Mouse (Mus musculus) gastrocnemius, adult 18-20 months (tissue): Measurements from ENCODE around the gene Smg6. TPM values are rescaled to one million over a fixed set of nuclear protein-coding genes. Genes with fewer than 3 reads are reported as not detected.

Source experiments
- DNase-seq: peaks from one replicate; pipeline ENCODE4 v3.0.0; 2021; ENCODE audit warnings: low spot score
- total RNA-seq, 2 experiments: library from RNA; stranded (reverse); gene quantifications; 2 replicates each; pipeline ENCODE4 v1.2.3; 2021

The Smg6 gene
- total RNA-seq, 2 experiments from 2014 or later = 11.8 to 12.3 TPM

DNA sequence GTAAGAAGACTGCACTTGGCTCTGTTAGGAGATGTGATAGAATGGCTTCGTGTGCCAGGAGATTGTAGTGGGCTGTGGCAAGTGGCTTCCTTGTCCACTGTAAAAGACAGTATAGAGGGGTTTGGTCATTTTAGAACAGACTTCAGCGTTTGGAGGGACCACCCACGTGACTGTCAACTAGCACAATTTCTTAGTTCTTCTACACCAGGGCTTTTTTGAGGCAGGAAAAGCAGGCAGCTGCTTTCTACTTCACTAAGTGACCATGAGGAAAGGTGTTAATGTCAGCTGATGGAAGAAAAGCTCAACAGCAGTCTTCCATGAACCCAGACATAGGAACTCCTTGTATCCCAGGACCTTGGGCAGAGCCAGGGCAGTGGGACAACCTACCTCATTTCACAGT lies 121.0 kb downstream of the Smg6 start:
- DNase-seq = no peak

DNA sequence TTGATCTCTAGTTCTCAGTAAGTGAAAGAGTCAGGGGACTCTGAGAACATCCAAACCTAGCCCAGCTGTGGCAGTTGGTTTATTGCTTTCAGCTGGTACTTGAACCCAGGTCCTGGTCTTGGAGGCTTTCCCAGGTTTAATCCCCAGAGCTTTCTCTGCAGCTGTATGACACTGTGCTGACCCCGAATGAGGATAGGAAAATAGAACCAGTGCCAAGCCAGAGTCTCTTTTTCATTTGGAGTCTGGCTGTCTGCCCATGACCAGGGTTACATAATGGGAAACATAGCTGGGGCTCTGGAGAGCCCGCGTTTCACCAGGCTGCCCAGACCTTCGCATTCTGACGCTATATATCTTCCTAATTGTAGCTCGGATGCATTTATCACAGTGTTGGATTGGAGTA lies 121.4 kb downstream of the Smg6 start:
- DNase-seq = peak; percentile 95

DNA sequence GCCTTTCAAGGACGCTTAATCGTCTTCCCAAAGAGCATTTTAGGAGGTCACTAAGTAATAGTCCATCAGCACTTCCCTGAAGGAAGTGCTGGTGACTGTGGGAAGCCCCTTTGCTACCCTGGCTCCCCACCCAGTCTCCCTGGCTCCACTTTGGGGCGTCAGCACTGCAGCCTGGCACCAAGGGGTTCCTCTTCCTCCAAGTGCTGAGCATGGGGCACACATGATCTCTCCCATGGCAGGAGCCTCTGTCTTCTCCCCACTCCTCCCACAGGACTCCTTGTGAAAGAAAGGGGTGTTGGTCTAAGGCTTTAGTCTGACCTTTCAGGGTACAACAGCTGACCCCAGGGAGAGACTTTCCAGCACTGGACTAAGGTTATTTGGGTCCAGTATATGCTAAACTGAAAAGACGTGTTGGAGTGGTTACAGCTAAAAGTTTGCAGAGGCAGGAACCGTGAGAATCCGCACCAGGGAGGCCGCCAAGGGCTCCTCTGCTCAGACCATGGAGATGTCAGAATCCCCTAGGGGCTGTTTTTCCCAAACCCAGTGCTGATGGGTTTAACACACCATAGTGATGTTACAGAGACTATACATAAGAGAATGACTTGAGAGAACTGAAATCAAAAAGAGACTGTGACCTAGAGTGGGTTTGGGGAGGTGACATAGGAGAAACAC lies 122.2 kb downstream of the Smg6 start:
- no peak for DNase-seq

DNA sequence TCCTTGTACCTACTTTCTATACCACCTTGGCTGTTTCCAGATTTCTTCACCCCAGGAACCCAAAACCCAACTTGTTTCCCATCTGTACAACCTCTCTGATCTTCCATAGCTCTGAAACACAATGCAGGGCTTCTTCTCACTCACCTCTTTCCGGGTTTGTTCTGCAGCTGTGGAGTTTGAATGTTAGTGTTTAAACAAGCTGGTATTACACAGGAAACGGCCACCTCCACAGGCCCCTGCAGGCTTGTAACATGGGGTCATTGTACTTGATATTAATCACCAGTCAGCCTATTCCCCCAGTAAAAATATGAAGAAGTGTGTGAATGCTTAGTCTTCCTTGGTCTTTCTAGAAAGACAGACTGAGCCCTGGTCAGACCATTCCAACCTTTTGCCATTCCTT lies 123.5 kb downstream of the Smg6 start:
- DNase-seq = no peak

DNA sequence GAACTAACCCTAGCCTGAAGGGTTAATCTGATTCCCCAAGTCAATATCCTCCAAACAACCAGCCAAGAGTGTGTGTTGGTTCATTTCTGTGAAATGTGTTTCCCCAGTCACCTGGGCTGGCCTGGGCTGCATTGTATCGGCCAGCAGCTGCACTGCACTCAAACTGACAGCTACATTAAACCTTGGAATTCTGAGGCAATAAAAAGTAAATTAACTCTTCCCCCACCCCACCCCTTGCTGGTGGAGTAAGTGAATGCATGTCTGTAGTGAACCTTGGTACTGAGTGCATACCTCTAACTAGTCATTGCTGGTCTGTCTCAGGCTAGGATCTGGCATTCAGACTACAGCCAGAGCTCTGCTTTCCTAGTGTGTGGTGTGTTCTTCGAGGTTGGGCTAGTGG lies 124.2 kb downstream of the Smg6 start:
- DNase-seq = no peak

DNA sequence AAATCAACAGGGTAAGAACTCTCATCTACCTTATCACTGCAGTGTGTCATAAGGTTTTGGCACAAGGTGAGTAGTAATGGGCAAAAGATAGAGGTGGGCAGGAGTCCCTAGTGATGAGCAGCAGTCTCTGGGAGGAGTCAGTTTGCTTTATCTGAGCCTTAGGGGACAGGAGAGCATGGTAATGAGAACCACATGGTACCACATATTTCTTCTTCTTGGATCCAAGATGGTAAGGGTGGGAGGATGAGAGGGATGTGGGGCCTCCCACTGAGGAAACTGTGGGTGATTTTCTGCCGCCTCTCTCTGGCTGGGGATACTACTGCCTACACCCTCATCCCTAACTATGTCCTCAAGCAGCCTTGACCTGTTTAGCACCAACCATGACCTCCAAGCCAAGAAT lies 125.6 kb downstream of the Smg6 start:
- no peak for DNase-seq

DNA sequence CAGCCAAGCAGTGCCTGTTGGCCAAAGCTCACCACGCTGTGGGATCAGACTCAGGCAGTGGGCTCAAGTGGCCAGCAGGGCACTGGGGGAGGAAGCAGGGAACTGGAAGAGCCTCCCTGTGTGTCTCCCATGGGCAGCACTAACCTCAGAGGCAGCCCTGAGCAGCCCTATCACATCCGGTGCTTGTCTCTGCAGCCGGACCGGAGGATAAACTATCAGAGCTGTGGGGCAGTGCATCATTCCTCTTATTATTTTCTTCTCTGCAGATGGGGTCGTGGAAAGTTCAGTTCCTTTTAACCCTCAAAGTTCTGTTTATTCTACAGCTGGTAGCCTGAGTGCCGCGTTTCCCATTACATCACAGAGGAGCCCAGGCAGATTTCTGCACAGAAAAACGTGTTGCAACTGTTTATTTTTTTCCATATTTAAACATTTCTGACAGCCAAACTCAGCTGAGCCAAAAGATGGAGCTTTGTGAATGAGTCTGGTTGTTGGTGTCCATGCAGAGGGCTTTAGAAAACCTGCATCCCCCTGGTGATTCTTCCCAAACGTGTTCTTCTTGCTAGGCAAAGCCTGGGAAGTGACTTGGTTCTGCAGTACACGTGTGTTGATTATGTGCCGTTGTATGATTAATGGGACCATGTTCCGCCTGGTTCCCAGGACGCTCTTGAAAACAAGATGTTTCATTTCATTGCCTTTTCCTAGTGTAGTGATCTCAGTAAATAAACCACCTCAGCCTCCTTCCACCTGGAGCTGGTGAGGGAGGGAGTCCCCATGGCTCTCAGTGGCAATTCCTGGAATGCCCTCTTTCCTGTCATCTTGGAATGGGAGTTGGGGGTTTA lies 126.3 kb downstream of the Smg6 start:
- no peak for DNase-seq

DNA sequence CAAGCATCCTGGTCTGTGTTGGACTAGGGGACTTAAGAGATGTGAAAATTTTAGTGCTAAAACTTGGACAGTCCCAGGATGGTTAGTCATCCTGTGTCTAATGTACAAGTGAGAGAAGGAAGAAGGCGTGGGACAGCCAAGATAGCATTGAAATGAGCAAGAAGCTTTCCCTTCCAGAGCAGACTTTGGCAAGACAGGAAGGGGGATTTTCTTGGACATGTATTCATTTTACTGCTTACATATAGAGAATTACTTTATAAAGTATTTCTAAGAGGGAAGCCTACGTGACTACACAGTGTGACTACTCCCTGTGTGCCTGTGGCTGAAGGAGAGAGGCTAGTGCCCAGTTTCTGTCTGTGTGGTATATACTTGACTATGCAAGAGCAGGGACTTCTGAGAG lies 127.4 kb downstream of the Smg6 start:
- DNase-seq = no peak

DNA sequence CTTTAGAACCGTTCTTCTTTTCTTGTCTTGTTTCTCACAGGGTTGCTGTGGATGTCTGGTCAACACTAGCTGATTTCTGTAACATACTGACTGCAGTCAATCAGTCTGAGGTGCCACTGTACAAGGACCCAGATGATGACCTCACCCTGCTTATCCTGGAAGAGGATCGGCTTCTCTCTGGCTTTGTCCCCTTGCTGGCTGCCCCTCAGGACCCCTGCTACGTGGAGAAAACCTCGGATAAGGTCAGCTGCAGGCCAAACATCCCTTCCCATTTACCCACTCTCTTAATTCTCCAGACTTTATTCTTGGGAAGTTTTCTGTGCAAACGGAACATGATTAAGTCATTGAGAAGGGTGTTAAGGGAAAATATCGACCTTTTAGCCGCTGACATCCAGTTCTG lies 128.1 kb downstream of the Smg6 start:
- no peak for DNase-seq

DNA sequence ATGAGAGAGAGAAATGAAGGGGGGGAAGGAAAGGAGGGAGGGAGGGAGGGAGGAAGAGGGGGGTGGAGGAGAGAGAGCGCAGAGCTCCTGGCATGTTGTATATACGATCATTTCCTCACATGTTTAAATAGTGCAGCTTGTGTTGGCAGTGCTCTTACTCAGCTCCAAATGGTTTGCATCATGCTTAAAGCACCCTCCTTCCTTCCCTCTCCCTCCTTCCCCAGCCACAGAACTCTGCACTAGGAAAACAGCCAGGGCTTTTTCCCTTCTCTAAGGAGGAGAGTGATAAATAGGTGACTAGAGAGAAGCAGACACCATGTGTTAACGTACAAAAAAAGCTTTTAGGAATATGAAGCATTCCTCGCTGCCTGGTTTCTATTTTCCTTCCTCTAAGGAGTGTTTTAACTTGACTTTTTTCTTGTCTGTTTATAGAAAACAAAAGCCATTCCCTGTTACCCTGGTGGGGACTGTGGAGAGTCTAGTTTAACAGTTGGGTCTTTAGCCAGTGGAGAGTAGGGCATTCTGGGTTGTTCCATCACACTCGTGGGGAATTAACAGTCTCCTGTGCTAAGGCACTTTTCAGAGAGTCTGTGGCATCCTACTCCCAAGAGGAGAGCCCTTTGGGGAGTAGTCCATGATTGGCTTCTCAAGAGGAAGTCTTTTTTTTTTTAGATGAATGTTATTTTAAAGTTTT lies 128.7 kb downstream of the Smg6 start:
- no peak for DNase-seq

DNA sequence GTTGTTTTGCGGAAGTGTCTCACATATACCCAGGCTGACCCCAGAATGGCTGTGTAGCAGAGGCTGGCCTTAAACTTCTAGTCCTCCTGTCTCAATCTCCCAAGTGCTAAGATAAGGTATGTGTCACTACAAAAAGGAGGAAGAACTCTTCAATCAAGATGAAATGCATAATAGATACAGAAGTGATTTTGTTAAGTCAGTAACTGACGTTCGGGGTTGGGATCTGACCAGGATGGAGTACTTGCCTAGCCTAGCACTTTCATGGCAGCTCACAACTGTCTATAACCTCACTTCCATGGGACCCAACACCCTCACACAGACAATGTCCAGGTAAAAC lies 129.2 kb downstream of the Smg6 start:
- DNase-seq = no peak

DNA sequence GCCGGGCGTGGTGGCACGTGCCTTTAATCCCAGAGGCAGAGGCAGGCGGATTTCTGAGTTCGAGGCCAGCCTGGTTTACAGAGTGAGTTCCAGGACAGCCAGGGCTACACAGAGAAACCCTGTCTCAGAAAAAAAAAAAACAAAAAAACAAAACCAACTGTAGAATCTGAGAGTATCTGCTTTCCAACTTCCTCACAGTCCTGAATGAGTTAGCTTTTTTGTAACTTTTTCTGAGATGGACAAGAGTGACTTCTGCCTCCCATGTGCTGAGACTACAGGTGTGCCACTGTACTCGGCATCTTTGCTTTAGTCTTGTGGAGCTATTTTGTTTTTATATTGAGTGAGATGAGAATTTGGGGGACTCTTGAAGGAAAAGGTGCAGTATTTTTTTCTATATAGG lies 137.0 kb downstream of the Smg6 start:
- no peak for DNase-seq

DNA sequence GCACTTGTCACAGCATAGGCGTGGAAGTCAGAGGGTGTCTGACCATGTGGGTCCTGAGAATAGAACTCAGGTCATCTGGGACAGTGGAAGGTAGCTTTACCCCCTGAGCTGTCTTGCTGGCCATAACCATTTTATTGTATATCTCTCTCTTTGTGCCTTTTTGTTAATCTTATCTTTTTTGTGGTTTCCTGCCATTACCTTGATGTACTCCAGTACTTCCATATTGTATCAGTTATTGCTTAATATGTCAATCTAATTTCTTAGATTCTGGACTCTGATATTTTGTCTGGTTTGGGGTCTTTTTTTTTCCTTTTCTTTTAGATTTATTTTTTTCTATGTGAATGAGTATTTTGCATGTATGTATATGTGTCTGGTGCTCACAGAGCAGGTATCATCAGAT lies 138.6 kb downstream of the Smg6 start:
- DNase-seq = no peak

DNA sequence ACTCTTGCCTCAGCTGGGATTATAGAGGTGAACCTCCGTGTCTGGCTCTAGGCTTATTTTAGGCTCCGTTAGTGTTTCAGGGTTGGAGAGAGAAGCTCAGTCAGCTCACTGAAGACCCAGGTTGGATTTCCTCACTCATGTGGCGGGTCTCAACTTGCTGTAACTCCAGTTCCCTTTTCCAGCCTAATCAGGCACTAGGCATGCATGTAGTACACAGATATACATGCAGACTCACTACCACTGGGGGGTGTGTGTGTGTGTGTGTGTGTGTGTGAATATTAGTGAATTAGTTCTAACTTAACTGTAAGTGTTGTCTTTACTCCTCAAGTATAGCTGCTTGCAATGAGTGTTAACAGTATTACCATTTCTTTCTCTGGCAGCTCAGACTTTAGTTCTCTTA lies 145.7 kb downstream of the Smg6 start:
- DNase-seq = no peak

DNA sequence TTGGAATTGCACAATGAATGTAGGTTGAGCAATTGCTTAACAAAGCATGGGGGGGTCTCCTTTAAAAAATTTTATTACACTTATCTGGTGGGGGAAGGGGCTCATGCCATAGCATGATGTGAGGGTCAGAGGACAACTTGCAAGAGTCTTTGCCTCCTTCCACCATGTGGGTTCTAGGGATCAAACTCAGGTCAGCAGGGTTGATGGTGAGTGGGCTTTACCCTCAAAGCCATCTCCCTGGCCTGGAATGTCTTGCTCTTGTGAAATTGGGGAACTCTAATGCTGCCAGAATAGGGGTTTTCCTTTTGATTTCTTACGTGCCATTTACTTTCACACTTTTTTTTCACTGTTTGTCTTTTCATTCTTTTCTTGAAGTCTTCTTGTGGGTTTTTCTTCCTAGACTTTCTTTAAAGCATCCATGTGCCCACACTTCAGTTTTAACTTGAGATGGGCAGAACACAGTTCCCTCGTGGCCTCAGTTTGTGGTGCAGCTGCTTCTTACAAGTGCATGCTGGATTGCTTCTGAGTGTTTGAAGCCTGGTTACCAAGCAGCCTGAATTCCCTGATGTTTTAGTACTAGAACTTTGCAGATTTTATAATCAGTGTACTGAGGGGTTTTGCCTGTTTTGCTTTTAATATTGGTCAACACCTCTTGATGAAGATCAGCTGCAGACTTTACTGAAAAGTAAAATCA lies 147.5 kb downstream of the Smg6 start:
- DNase-seq = no peak

DNA sequence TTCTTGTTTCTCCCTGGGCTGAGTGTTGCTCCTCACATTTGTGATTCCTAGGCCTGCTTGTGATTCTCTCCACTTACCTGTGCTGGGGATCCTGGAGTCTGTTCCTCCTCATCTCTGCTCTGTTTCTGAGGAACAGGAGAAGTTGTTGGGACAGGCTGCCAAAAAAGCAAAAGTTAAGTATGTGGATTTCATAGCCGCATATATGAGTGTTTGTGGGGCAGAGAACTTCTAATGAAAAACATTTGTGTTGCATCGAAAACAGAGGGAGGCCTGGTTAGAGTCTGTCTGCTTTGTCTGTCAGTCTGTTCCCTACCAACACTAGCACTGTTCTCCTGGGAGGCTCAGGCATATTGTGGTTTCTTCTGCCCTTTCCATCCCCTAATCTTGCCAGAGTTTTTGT lies 148.1 kb downstream of the Smg6 start:
- no peak for DNase-seq

DNA sequence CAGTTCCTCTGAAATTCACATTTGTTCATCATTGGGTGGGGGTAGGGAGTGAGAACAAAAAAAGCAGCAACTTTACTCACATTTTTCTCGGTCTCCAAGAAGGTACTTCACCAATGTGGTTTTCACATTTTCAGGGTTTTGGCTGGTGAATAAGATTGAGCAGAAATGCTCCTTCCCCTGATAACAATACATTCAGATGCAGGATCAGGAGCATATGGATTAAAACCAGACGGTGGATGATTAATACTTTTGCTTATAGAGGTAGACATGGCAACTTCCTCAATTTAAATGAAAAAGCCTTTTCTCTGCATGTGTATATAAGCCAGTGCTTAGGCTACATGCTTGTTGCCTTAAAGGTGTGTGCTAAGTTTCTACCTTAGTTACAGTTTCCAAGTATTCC lies 148.9 kb downstream of the Smg6 start:
- no peak for DNase-seq

DNA sequence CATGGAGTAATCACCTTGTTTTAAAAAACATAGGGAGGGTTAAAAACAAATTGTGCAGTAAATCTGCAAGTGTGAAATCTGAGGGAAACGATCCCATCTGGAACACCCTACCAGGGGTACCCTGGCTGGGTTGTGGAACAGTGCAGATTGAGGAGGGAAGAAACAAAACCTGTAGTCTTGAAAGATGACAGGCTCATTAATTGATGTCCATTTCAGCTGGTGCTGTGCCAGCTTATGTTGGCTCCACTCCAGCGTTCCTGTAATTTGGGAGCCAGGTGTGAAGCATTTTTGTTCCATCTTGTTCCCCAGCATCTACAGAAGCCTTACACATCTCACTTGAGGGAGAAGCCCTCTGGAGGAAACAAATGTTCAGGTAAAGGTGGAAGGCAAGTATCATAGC lies 153.0 kb downstream of the Smg6 start:
- no peak for DNase-seq

DNA sequence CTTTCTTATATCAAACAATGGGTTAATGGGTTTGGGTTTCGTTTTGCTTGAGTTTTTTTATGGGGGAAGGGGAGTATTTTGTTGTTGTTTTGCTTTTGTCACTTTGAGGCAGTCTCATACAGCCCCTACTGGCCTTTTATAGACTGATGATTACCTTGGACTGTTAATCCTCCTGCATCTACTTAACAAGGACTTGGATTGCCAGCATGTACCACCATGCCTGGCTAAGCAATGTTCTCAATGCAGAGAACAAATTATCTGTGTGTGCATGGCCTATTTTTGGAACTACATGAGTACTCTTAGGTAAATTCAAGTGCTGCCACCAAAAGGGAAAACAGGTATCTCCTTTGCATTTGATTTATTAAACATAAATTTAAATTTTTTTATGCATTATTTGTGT lies 157.4 kb downstream of the Smg6 start:
- no peak for DNase-seq

DNA sequence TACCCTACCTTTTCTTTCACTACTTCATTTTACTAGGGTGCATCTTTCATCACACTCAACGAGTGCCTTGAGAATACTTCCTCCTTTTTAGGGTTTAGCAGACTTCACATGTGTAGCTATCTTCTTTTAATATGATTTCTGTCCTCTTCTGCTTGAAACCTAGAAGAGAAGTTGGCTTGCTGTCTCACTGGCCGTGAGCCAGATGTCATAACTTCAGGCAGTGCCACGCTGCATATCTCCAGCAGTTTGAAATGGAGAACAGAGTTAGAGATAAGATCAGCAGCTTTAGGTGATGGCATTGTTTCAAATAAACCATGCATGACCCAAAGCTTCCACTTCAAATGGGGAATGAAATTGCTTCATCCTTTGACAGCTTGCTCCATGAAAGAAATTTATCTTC lies 166.5 kb downstream of the Smg6 start:
- DNase-seq = peak; percentile 27

DNA sequence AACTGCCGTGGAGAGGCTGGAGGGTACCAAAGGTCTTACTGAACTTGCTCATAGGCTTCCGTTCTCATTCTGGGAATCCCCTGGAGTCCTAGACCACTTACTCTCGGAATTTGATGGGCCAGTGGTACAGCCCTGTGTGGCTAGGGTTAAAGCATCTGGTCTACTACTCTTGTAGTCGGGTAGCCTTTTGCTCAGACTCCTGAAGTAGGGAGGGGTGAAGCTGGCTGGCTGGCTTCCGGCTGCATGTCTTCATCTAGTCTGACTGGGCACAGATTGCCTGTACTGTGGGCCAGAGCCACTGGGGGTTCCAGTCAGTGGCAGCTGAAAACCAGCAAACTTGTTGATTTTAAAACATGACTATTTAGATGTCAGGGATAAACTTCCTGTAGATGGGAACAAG lies 167.0 kb downstream of the Smg6 start:
- peak; percentile 11 for DNase-seq

DNA sequence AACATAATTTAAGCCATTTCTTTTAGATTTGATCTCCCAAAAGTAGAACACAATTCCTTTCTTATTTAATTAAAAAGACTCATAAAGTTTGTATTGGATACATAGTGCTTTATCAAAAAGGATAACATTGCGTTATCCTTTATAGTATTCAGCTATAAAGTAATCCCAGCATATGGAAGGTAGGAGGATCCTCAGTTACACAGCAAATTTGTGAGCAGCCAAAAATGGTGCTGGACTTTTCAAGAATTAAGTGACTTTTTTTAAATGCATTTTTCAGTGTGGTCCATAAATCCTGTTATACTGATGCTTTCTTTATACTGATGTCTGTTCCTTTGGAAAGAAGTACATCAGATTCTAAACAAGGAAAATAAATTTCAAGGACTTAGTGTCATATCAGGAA lies 169.1 kb downstream of the Smg6 start:
- DNase-seq = no peak
